Mouse (Mus musculus): ENCODE measurements around the gene Mtch1. TPM values are rescaled to one million over a fixed set of nuclear protein-coding genes. Genes with fewer than 3 reads are reported as not detected.

The Mtch1 gene
- polyA plus RNA-seq, 1 experiment = 741 TPM

- no peak overlapping the region for H3K4me2 ChIP-seq (ENCODE audit: low read depth)
- H3K4me3 ChIP-seq = no peak overlapping the region
- peaks cover 11% of the 10 kb centered on the region for H3K36me3 ChIP-seq (ENCODE audit: control insufficient read depth, insufficient read depth)
- TF ChIP-seq MAX (IDR thresholded peaks at IDR 0.05; ENCODE audit: low read depth) (no peak), CEBPB (IDR thresholded peaks at IDR 0.05; ENCODE audit: insufficient read depth, poor library complexity, severe bottlenecking) (no peak)
- no peak overlapping the region for H3ac ChIP-seq (ENCODE audit: control insufficient read depth, insufficient read length)
- no peaks in the 10 kb centered on the region for H3K79me2 ChIP-seq (ENCODE audit: control insufficient read depth, insufficient read depth)
- no peaks in the 10 kb centered on the region for H3K27me3 ChIP-seq (ENCODE audit: control insufficient read depth, insufficient read depth, insufficient read length)
These were observed 46.3 kb downstream of the Mtch1 start for GRCm38 (mm10) chr17:29301421-29301820.

GRCm38 (mm10) chr17:29300926-29301325, 46.8 kb downstream of the Mtch1 start:
- Histone ChIP-seq H3K36me3 (ENCODE audit: control insufficient read depth, insufficient read depth) (peaks cover 11% of the 10 kb centered on the region), H3ac (ENCODE audit: control insufficient read depth, insufficient read length) (no peak overlapping the region), H3K27me3 (ENCODE audit: control insufficient read depth, insufficient read depth, insufficient read length) (no peaks in the 10 kb centered on the region), H3K4me2 (ENCODE audit: low read depth) (no peak overlapping the region), H3K4me3 (no peak overlapping the region), H3K79me2 (ENCODE audit: control insufficient read depth, insufficient read depth) (no peaks in the 10 kb centered on the region)
- TF ChIP-seq MYOD1 (IDR thresholded peaks at IDR 0.05; ENCODE audit: control insufficient read depth in 1 of 3, insufficient read length in 2 of 3, low read depth in 2 of 3) = no peak

- no peak overlapping the region for H3K4me3 ChIP-seq
- no peak overlapping the region for H3ac ChIP-seq (ENCODE audit: control insufficient read depth, insufficient read length)
- TF ChIP-seq MYOD1 (IDR thresholded peaks at IDR 0.05; ENCODE audit: control insufficient read depth in 1 of 3, insufficient read length in 2 of 3, low read depth in 2 of 3) (no peak), USF1 (IDR thresholded peaks at IDR 0.05; ENCODE audit: low read depth) (no peak), TCF3 (IDR thresholded peaks at IDR 0.05; ENCODE audit: insufficient read length, low read depth) (no peak), POLR2A (IDR thresholded peaks at IDR 0.05; ENCODE audit: insufficient read length, low read depth) (no peak), MAX (IDR thresholded peaks at IDR 0.05; ENCODE audit: low read depth) (no peak), CEBPB (IDR thresholded peaks at IDR 0.05; ENCODE audit: insufficient read depth, poor library complexity, severe bottlenecking) (no peak), MYOG (IDR thresholded peaks at IDR 0.05; ENCODE audit: control insufficient read depth in 1 of 3, insufficient read depth in 1 of 3, insufficient read length in 2 of 3, low read depth in 2 of 3) (no peak), E2F4 (IDR thresholded peaks at IDR 0.05; ENCODE audit: insufficient read depth) (no peak), SRF (IDR thresholded peaks at IDR 0.05; ENCODE audit: control insufficient read depth, insufficient read length, low read depth) (no peak), TCF12 (IDR thresholded peaks at IDR 0.05; ENCODE audit: insufficient read depth, poor library complexity, severe bottlenecking) (no peak), REST (IDR thresholded peaks at IDR 0.05; ENCODE audit: insufficient read depth, insufficient read length) (no peak), POLR2AphosphoS2 (IDR thresholded peaks at IDR 0.05; ENCODE audit: insufficient read length, low read depth) (no peak)
- H3K27me3 ChIP-seq (ENCODE audit: control insufficient read depth, insufficient read depth, insufficient read length) = no peaks in the 10 kb centered on the region
- peaks cover 11% of the 10 kb centered on the region for H3K36me3 ChIP-seq (ENCODE audit: control insufficient read depth, insufficient read depth)
- no peak overlapping the region for H3K4me2 ChIP-seq (ENCODE audit: low read depth)
- no peaks in the 10 kb centered on the region for H3K79me2 ChIP-seq (ENCODE audit: control insufficient read depth, insufficient read depth)
These were observed 48.5 kb downstream of the Mtch1 start for GRCm38 (mm10) chr17:29299282-29299681.

GRCm38 (mm10) chr17:29297813-29298212, 49.9 kb downstream of the Mtch1 start:
- no peak overlapping the region for H3K4me3 ChIP-seq
- no peak overlapping the region for H3K4me2 ChIP-seq (ENCODE audit: low read depth)
- H3ac ChIP-seq (ENCODE audit: control insufficient read depth, insufficient read length) = no peak overlapping the region
- no peaks in the 10 kb centered on the region for H3K27me3 ChIP-seq (ENCODE audit: control insufficient read depth, insufficient read depth, insufficient read length)
- peaks cover 11% of the 10 kb centered on the region for H3K36me3 ChIP-seq (ENCODE audit: control insufficient read depth, insufficient read depth)
- TF ChIP-seq TCF3 (IDR thresholded peaks at IDR 0.05; ENCODE audit: insufficient read length, low read depth) (no peak), MYOG (IDR thresholded peaks at IDR 0.05; ENCODE audit: control insufficient read depth in 1 of 3, insufficient read depth in 1 of 3, insufficient read length in 2 of 3, low read depth in 2 of 3) (no peak), CEBPB (IDR thresholded peaks at IDR 0.05; ENCODE audit: insufficient read depth, poor library complexity, severe bottlenecking) (no peak), USF1 (IDR thresholded peaks at IDR 0.05; ENCODE audit: low read depth) (no peak), POLR2AphosphoS2 (IDR thresholded peaks at IDR 0.05; ENCODE audit: insufficient read length, low read depth) (no peak), TCF12 (IDR thresholded peaks at IDR 0.05; ENCODE audit: insufficient read depth, poor library complexity, severe bottlenecking) (no peak), SRF (IDR thresholded peaks at IDR 0.05; ENCODE audit: control insufficient read depth, insufficient read length, low read depth) (no peak), REST (IDR thresholded peaks at IDR 0.05; ENCODE audit: insufficient read depth, insufficient read length) (no peak)
- H3K79me2 ChIP-seq (ENCODE audit: control insufficient read depth, insufficient read depth) = no peaks in the 10 kb centered on the region

- no peaks in the 10 kb centered on the region for H3K27me3 ChIP-seq (ENCODE audit: control insufficient read depth, insufficient read depth, insufficient read length)
- no peaks in the 10 kb centered on the region for H3K79me2 ChIP-seq (ENCODE audit: control insufficient read depth, insufficient read depth)
- TF ChIP-seq MYOG (IDR thresholded peaks at IDR 0.05; ENCODE audit: control insufficient read depth in 1 of 3, insufficient read depth in 1 of 3, insufficient read length in 2 of 3, low read depth in 2 of 3) (no peak), MYOD1 (IDR thresholded peaks at IDR 0.05; ENCODE audit: control insufficient read depth in 1 of 3, insufficient read length in 2 of 3, low read depth in 2 of 3) (no peak), TCF3 (IDR thresholded peaks at IDR 0.05; ENCODE audit: insufficient read length, low read depth) (no peak), MAX (IDR thresholded peaks at IDR 0.05; ENCODE audit: low read depth) (no peak), SRF (IDR thresholded peaks at IDR 0.05; ENCODE audit: control insufficient read depth, insufficient read length, low read depth) (no peak), E2F4 (IDR thresholded peaks at IDR 0.05; ENCODE audit: insufficient read depth) (no peak), POLR2A (IDR thresholded peaks at IDR 0.05; ENCODE audit: insufficient read length, low read depth) (no peak), REST (IDR thresholded peaks at IDR 0.05; ENCODE audit: insufficient read depth, insufficient read length) (no peak), POLR2AphosphoS2 (IDR thresholded peaks at IDR 0.05; ENCODE audit: insufficient read length, low read depth) (no peak), CEBPB (IDR thresholded peaks at IDR 0.05; ENCODE audit: insufficient read depth, poor library complexity, severe bottlenecking) (no peak), USF1 (IDR thresholded peaks at IDR 0.05; ENCODE audit: low read depth) (no peak), TCF12 (IDR thresholded peaks at IDR 0.05; ENCODE audit: insufficient read depth, poor library complexity, severe bottlenecking) (no peak)
- H3K4me3 ChIP-seq = no peak overlapping the region
- H3ac ChIP-seq (ENCODE audit: control insufficient read depth, insufficient read length) = no peak overlapping the region
- H3K4me2 ChIP-seq (ENCODE audit: low read depth) = no peak overlapping the region
- peaks cover 11% of the 10 kb centered on the region for H3K36me3 ChIP-seq (ENCODE audit: control insufficient read depth, insufficient read depth)
These were observed 50.4 kb downstream of the Mtch1 start for GRCm38 (mm10) chr17:29297321-29297720.

All from myocyte (in vitro differentiated cells).